Mouse (Mus musculus): ENCODE results near the gene Kat7.

DNA sequence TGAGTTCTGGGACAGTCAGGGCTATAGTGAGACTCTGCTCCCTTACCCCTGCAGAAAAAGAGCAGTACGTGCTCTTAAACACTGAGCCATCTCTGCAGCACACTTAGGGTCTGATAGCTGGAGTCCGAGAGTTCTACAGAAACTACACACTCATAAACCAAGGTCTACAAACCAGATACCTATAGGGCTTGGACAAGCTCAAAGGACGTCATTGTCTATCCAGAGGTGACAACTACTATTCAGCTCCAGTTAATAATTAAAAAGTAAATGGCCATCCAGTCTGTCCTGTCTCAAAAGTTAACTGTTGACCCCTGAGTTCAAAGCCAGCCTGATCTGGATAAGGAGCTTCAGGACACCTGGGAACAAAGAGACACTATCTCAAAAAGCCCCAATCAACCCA is 8.3 kb downstream of the Kat7 start:
- TF ChIP-seq POLR2A (IDR thresholded peaks at IDR 0.05; ENCODE audit: control insufficient read depth, low read depth, low read length) (no peak), CTCF (IDR thresholded peaks at IDR 0.05; ENCODE audit: control insufficient read depth, insufficient read depth, insufficient replicate concordance, low read depth, low read length) (no peak)
